Mouse (Mus musculus): ENCODE data around the gene Cyp27a1. TPM values are rescaled to one million over a fixed set of nuclear protein-coding genes. Genes with fewer than 3 reads are reported as not detected.

Gene Cyp27a1
- polyA plus RNA-seq (2012; rRNA removed): 9.5 and 10.7 TPM in 2 replicates

GRCm38 (mm10) chr1:74713099-74713858 lies at the start of gene Cyp27a1:
Gene Cyp27a1, plus strand, starts transcription at chr1:74713574.
- TF ChIP-seq CTCF (IDR thresholded peaks at IDR 0.05; ENCODE audit: borderline replicate concordance, control insufficient read depth, extremely low read depth, insufficient read depth, low read length, poor library complexity): no peak
- no peak for TF ChIP-seq POLR2A (IDR thresholded peaks at IDR 0.05; ENCODE audit: control insufficient read depth, extremely low read depth, insufficient read depth, low read length, poor library complexity)
- Histone ChIP-seq H3K27ac (ENCODE audit: control insufficient read depth, insufficient read depth, low read length) (no peak within 1 kb of the TSS), H3K4me3 (ENCODE audit: control insufficient read depth, insufficient read depth, low read length) (peak within 1 kb of the TSS; percentile 9; the same call in 1 of the 2 replicates), H3K4me1 (replicated peaks; ENCODE audit: control insufficient read depth, insufficient read depth, low read length) (no peaks in the 10 kb centered on the region), H3K27me3 (ENCODE audit: control insufficient read depth, insufficient read depth, low read length) (no peaks in the 10 kb centered on the region; the same call in 1 of the 2 replicates), H3K36me3 (ENCODE audit: control insufficient read depth, insufficient read depth, low read length) (no peaks in the 10 kb centered on the region)
- WGBS: 11% methylated on average over 35 of the region's 35 CpGs
- DNase-seq: peak; percentile 6

- 89% methylated on average over 6 of the region's 6 CpGs for WGBS
- H3K4me3 ChIP-seq (ENCODE audit: control insufficient read depth, insufficient read depth, low read length): no peak overlapping the region
- no peaks in the 10 kb centered on the region for H3K27me3 ChIP-seq (ENCODE audit: control insufficient read depth, insufficient read depth, low read length)
- peaks cover 8% of the 10 kb centered on the region for H3K4me1 ChIP-seq (replicated peaks; ENCODE audit: control insufficient read depth, insufficient read depth, low read length)
- DNase-seq: no peak
- no peaks in the 10 kb centered on the region for H3K36me3 ChIP-seq (ENCODE audit: control insufficient read depth, insufficient read depth, low read length)
- TF ChIP-seq POLR2A (IDR thresholded peaks at IDR 0.05; ENCODE audit: control insufficient read depth, extremely low read depth, insufficient read depth, low read length, poor library complexity): no peak
- TF ChIP-seq CTCF (IDR thresholded peaks at IDR 0.05; ENCODE audit: borderline replicate concordance, control insufficient read depth, extremely low read depth, insufficient read depth, low read length, poor library complexity): no peak
- H3K27ac ChIP-seq (ENCODE audit: control insufficient read depth, insufficient read depth, low read length): no peak overlapping the region
These were observed 48.2 kb upstream of the Cyp27a1 start for GRCm38 (mm10) chr1:74665153-74665552.

- TF ChIP-seq POLR2A (IDR thresholded peaks at IDR 0.05; ENCODE audit: control insufficient read depth, extremely low read depth, insufficient read depth, low read length, poor library complexity) (no peak), CTCF (IDR thresholded peaks at IDR 0.05; ENCODE audit: borderline replicate concordance, control insufficient read depth, extremely low read depth, insufficient read depth, low read length, poor library complexity) (no peak)
- Histone ChIP-seq H3K27me3 (ENCODE audit: control insufficient read depth, insufficient read depth, low read length) (no peaks in the 10 kb centered on the region), H3K4me3 (ENCODE audit: control insufficient read depth, insufficient read depth, low read length) (no peak overlapping the region), H3K27ac (ENCODE audit: control insufficient read depth, insufficient read depth, low read length) (no peak overlapping the region), H3K36me3 (ENCODE audit: control insufficient read depth, insufficient read depth, low read length) (no peaks in the 10 kb centered on the region), H3K4me1 (replicated peaks; ENCODE audit: control insufficient read depth, insufficient read depth, low read length) (peaks cover 8% of the 10 kb centered on the region)
- 91% methylated on average over 3 of the region's 3 CpGs for WGBS
- no peak for DNase-seq
These were observed 45.0 kb upstream of the Cyp27a1 start for GRCm38 (mm10) chr1:74668371-74668770.

DNA sequence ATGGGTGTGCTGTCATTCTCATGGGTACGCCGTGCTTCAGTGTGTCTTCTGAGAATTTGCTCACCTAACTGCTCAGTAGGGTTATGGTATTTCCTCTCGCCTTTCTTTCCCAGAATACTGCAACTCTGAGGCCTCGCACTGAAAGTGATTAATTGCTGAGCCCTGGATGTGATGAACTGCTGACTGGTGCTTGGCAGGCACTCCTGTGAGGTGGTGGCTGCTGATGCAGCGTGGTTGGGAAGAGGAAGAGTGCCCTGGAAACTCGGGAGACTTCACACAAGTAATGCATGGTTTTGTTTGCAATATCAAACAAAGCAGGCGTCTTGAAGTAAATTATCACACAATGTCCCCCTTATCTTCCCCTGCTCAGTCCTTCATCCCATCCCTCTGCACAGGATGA lies 40.6 kb upstream of the Cyp27a1 start:
- no peaks in the 10 kb centered on the region for H3K36me3 ChIP-seq (ENCODE audit: control insufficient read depth, insufficient read depth, low read length)
- H3K4me1 ChIP-seq (replicated peaks; ENCODE audit: control insufficient read depth, insufficient read depth, low read length): no peaks in the 10 kb centered on the region
- no peak overlapping the region for H3K27ac ChIP-seq (ENCODE audit: control insufficient read depth, insufficient read depth, low read length)
- WGBS: 86% methylated on average over 7 of the region's 7 CpGs
- H3K27me3 ChIP-seq (ENCODE audit: control insufficient read depth, insufficient read depth, low read length): no peaks in the 10 kb centered on the region
- DNase-seq: no peak
- no peak for TF ChIP-seq POLR2A (IDR thresholded peaks at IDR 0.05; ENCODE audit: control insufficient read depth, extremely low read depth, insufficient read depth, low read length, poor library complexity)
- TF ChIP-seq CTCF (IDR thresholded peaks at IDR 0.05; ENCODE audit: borderline replicate concordance, control insufficient read depth, extremely low read depth, insufficient read depth, low read length, poor library complexity): no peak
- H3K4me3 ChIP-seq (ENCODE audit: control insufficient read depth, insufficient read depth, low read length): no peak overlapping the region

- no peak for TF ChIP-seq CTCF (IDR thresholded peaks at IDR 0.05; ENCODE audit: borderline replicate concordance, control insufficient read depth, extremely low read depth, insufficient read depth, low read length, poor library complexity)
- TF ChIP-seq POLR2A (IDR thresholded peaks at IDR 0.05; ENCODE audit: control insufficient read depth, extremely low read depth, insufficient read depth, low read length, poor library complexity): no peak
- peaks cover 16% of the 10 kb centered on the region; the same call in 1 of the 2 replicates for H3K36me3 ChIP-seq (ENCODE audit: control insufficient read depth, insufficient read depth, low read length)
- no peak overlapping the region for H3K27ac ChIP-seq (ENCODE audit: control insufficient read depth, insufficient read depth, low read length)
- H3K27me3 ChIP-seq (ENCODE audit: control insufficient read depth, insufficient read depth, low read length): no peaks in the 10 kb centered on the region
- WGBS: 97% methylated on average over 3 of the region's 3 CpGs
- DNase-seq: no peak
- no peaks in the 10 kb centered on the region for H3K4me1 ChIP-seq (replicated peaks; ENCODE audit: control insufficient read depth, insufficient read depth, low read length)
- H3K4me3 ChIP-seq (ENCODE audit: control insufficient read depth, insufficient read depth, low read length): no peak overlapping the region
These were observed 36.5 kb upstream of the Cyp27a1 start for GRCm38 (mm10) chr1:74676863-74677262.

GRCm38 (mm10) chr1:74677843-74678242 lies 35.5 kb upstream of the Cyp27a1 start:
- H3K4me1 ChIP-seq (replicated peaks; ENCODE audit: control insufficient read depth, insufficient read depth, low read length): no peaks in the 10 kb centered on the region
- H3K36me3 ChIP-seq (ENCODE audit: control insufficient read depth, insufficient read depth, low read length): peaks cover 17% of the 10 kb centered on the region; the same call in 1 of the 2 replicates
- no peak for DNase-seq
- no peak overlapping the region for H3K27ac ChIP-seq (ENCODE audit: control insufficient read depth, insufficient read depth, low read length)
- no peak overlapping the region for H3K4me3 ChIP-seq (ENCODE audit: control insufficient read depth, insufficient read depth, low read length)
- TF ChIP-seq POLR2A (IDR thresholded peaks at IDR 0.05; ENCODE audit: control insufficient read depth, extremely low read depth, insufficient read depth, low read length, poor library complexity) (no peak), CTCF (IDR thresholded peaks at IDR 0.05; ENCODE audit: borderline replicate concordance, control insufficient read depth, extremely low read depth, insufficient read depth, low read length, poor library complexity) (no peak)
- H3K27me3 ChIP-seq (ENCODE audit: control insufficient read depth, insufficient read depth, low read length): no peaks in the 10 kb centered on the region
- WGBS: 59% methylated on average over 1 of the region's 1 CpGs
